Mouse (Mus musculus): ENCODE measurements around the gene Chrna4. TPM values are rescaled to one million over a fixed set of nuclear protein-coding genes. Genes with fewer than 3 reads are reported as not detected.

The Chrna4 gene
- polyA plus RNA-seq, 1 experiment: 0.91 TPM

DNA sequence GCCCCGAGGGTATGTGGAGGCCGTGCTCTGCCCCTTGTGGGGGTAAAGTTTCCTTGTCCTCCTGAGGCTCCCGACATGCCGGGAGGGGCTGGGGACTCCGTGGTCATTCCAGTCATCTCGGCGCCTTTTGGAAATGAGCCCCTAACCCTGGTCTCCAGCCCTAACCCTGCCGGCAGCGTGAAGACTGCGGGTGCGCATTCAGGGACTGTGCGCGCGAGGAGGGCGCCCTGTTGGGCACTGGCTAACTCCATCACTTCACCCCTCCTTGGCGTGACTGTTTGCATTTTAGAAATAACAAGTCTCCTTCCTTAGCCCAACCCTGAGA is 4.0 kb downstream of the Chrna4 start:
- TF ChIP-seq CTCF (IDR thresholded peaks at IDR 0.05; ENCODE audit: control insufficient read depth, insufficient read depth, insufficient replicate concordance, low read depth, low read length): no peak
- no peak for TF ChIP-seq POLR2A (IDR thresholded peaks at IDR 0.05; ENCODE audit: control insufficient read depth, low read depth, low read length)
- Histone ChIP-seq H3K27me3 (ENCODE audit: control insufficient read depth, insufficient read depth, low read length) (no peaks in the 10 kb centered on the region; the same call in 1 of the 2 replicates), H3K27ac (ENCODE audit: control insufficient read depth, insufficient read depth, low read depth, low read length) (no peak overlapping the region), H3K36me3 (ENCODE audit: control insufficient read depth, insufficient read depth, low read length) (no peaks in the 10 kb centered on the region), H3K4me3 (ENCODE audit: control insufficient read depth, low read depth, low read length) (peak overlapping the region; percentile 8; the same call in 1 of the 2 replicates), H3K4me1 (ENCODE audit: control insufficient read depth, insufficient read depth, low read length) (peaks cover 10% of the 10 kb centered on the region; the same call in 1 of the 2 replicates)

DNA sequence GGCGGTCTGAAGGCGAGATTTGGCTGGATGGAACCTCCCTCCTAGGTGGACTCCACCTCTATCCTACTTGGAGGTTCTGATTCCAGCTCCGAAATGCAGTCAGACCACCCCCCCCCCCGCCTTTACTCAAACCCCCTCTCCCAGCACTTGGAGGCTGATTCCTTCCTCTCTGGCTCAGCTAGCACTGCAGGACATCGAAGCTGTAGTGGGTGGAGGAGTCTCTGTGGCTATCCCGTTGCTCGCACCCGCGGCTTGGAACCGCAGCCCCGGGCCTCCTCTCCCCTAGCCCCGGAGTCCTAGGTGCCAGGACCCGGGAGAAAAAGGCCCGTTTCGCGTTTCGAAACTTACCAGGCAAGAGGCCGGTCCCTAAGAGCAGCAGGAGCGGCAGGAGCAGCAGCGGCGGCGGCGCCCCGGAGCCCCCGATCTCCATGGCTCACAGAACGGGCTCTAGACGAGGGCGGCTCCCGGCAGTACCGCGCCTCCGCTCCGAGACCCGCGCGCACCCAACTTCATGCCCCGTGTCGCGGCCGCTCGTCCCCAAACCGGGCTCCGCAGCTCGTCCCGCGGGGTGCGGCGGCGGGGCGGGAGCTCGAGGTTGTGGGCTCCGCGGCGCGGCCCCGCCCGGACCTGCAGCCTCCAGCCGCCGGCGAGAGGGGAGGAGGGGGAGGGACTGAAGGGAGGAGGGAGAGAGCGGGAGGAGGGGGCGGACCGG is 4.5 kb downstream of the Chrna4 start:
- Histone ChIP-seq H3K27me3 (ENCODE audit: control insufficient read depth, insufficient read depth, low read length) (no peaks in the 10 kb centered on the region; the same call in 1 of the 2 replicates), H3K4me3 (ENCODE audit: control insufficient read depth, low read depth, low read length) (peak overlapping the region; percentile 25), H3K27ac (ENCODE audit: control insufficient read depth, insufficient read depth, low read depth, low read length) (no peak overlapping the region), H3K36me3 (ENCODE audit: control insufficient read depth, insufficient read depth, low read length) (no peaks in the 10 kb centered on the region), H3K4me1 (ENCODE audit: control insufficient read depth, insufficient read depth, low read length) (peaks cover 10% of the 10 kb centered on the region; the same call in 1 of the 2 replicates)
- TF ChIP-seq POLR2A (IDR thresholded peaks at IDR 0.05; ENCODE audit: control insufficient read depth, low read depth, low read length): no peak
- no peak for TF ChIP-seq CTCF (IDR thresholded peaks at IDR 0.05; ENCODE audit: control insufficient read depth, insufficient read depth, insufficient replicate concordance, low read depth, low read length)

DNA sequence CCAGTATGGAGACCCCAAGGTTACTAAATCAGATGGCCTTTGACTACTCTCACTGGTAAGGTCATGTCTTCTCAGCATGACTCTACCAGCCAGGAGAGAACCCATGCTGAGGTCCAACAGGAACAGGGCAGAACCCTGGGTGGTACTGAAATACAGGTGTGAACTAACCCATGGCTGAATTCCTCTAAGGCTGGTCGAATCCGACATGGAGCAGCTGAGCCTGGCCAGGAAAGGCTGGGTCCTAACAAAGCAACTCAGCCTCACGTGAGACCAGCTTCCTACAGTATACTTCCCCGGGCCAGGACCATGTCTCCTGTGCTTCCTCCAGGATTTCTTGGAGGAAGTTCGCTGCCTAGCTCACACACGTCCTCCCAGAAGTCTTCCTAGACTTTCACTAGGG is 6.8 kb downstream of the Chrna4 start:
- TF ChIP-seq CTCF (IDR thresholded peaks at IDR 0.05; ENCODE audit: control insufficient read depth, insufficient read depth, insufficient replicate concordance, low read depth, low read length): no peak
- Histone ChIP-seq H3K27me3 (ENCODE audit: control insufficient read depth, insufficient read depth, low read length) (no peaks in the 10 kb centered on the region; the same call in 1 of the 2 replicates), H3K4me1 (ENCODE audit: control insufficient read depth, insufficient read depth, low read length) (peaks cover 10% of the 10 kb centered on the region; the same call in 1 of the 2 replicates), H3K36me3 (ENCODE audit: control insufficient read depth, insufficient read depth, low read length) (no peaks in the 10 kb centered on the region), H3K27ac (ENCODE audit: control insufficient read depth, insufficient read depth, low read depth, low read length) (no peak overlapping the region), H3K4me3 (ENCODE audit: control insufficient read depth, low read depth, low read length) (no peak overlapping the region)

DNA sequence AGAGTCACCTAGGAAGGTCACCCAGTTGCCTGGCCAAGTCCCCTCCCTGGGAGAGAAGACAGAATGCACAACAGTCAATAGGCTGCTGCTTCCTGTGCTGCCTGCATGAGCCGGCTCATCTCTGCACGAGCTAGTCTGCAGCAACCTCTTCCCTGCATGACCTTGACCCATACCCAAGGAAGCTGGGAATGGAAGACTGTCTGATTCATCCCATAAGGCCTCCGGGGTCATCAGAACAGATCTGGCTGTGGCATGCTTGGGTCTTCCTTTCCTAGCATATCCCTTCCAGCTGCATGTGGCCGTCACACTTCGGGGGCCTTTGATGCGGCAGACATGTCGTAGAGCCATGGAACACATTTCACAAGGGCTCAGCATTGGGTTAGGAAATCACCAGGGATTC is 8.2 kb downstream of the Chrna4 start:
- H3K27ac ChIP-seq (ENCODE audit: control insufficient read depth, insufficient read depth, low read depth, low read length): no peak overlapping the region
- no peaks in the 10 kb centered on the region for H3K36me3 ChIP-seq (ENCODE audit: control insufficient read depth, insufficient read depth, low read length)
- H3K27me3 ChIP-seq (ENCODE audit: control insufficient read depth, insufficient read depth, low read length): no peaks in the 10 kb centered on the region; the same call in 1 of the 2 replicates
- H3K4me3 ChIP-seq (ENCODE audit: control insufficient read depth, low read depth, low read length): no peak overlapping the region
- peaks cover 10% of the 10 kb centered on the region; the same call in 1 of the 2 replicates for H3K4me1 ChIP-seq (ENCODE audit: control insufficient read depth, insufficient read depth, low read length)
- no peak for TF ChIP-seq POLR2A (IDR thresholded peaks at IDR 0.05; ENCODE audit: control insufficient read depth, low read depth, low read length)
- TF ChIP-seq CTCF (IDR thresholded peaks at IDR 0.05; ENCODE audit: control insufficient read depth, insufficient read depth, insufficient replicate concordance, low read depth, low read length): no peak

DNA sequence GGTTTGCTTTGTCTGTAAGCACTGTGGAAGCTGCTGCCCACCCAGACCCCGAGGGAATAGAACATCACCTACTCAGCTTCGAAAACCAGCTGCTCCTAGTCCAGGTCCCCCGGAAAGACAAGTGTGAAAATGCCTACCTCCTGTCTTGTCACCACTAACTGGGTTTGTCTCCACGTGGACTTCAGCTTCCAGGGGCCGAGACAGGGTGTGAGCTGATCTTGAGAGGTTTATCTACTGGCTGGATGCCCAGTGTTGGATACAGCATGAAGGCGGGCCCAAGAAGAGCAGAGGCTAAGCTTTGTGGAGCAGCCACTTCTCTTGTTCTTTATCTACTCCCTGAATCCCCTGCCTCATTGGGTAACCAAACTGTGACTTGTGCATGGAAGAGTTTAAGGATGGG is 10.0 kb downstream of the Chrna4 start:
- TF ChIP-seq CTCF (IDR thresholded peaks at IDR 0.05; ENCODE audit: control insufficient read depth, insufficient read depth, insufficient replicate concordance, low read depth, low read length) (no peak), POLR2A (IDR thresholded peaks at IDR 0.05; ENCODE audit: control insufficient read depth, low read depth, low read length) (no peak)
- H3K4me1 ChIP-seq (ENCODE audit: control insufficient read depth, insufficient read depth, low read length): no peaks in the 10 kb centered on the region
- H3K27ac ChIP-seq (ENCODE audit: control insufficient read depth, insufficient read depth, low read depth, low read length): no peak overlapping the region
- no peaks in the 10 kb centered on the region for H3K36me3 ChIP-seq (ENCODE audit: control insufficient read depth, insufficient read depth, low read length)
- no peaks in the 10 kb centered on the region for H3K27me3 ChIP-seq (ENCODE audit: control insufficient read depth, insufficient read depth, low read length)
- no peak overlapping the region for H3K4me3 ChIP-seq (ENCODE audit: control insufficient read depth, low read depth, low read length)

DNA sequence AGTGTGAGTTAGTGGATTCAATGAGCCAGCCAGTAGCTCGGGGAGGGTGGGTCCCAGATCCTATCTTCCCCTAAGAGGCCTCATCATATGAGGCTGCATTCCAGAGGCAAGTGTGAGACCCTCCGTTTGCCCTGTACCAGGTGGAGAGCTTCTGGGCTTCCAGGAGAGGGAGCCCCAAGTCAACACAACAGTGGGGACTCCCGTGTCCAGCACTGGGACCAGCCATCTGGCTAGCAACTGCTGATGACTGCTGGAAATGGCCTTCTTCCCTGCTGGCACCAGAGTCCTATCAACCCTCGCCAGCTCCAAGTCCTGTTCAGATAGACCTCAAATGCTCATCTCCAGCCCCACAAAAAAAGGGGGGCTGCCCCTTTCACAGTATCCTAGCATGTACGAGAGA is 10.9 kb downstream of the Chrna4 start:
- Histone ChIP-seq H3K4me3 (ENCODE audit: control insufficient read depth, low read depth, low read length) (no peak overlapping the region), H3K4me1 (ENCODE audit: control insufficient read depth, insufficient read depth, low read length) (no peaks in the 10 kb centered on the region), H3K27ac (ENCODE audit: control insufficient read depth, insufficient read depth, low read depth, low read length) (no peak overlapping the region), H3K27me3 (ENCODE audit: control insufficient read depth, insufficient read depth, low read length) (no peaks in the 10 kb centered on the region), H3K36me3 (ENCODE audit: control insufficient read depth, insufficient read depth, low read length) (no peaks in the 10 kb centered on the region)
- TF ChIP-seq CTCF (IDR thresholded peaks at IDR 0.05; ENCODE audit: control insufficient read depth, insufficient read depth, insufficient replicate concordance, low read depth, low read length) (no peak), POLR2A (IDR thresholded peaks at IDR 0.05; ENCODE audit: control insufficient read depth, low read depth, low read length) (no peak)

DNA sequence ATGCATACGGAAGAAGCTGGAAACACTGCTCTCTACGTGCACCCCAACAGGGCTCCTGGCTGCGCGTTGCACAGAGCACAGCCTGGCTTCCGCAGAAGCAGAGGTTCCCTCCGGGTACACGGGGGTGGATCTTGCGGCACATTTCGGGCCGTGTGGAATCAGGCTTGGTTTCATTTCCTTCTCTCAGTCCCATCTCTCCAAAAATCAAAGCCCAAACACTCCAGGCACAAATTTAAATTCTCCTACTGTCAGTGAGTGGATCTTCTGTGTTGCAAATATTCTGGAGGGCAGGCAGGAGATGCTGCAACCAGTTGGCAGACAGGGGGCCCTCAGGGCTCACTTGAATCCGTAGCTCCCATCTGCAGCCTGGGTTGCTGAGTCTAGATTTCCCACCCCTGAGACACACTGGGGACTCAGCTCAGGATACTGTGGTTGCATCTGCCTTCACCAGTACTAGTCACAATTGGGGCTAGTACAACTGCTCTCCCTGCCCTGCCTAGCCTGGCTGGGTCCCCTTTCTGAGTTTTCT is 11.9 kb downstream of the Chrna4 start:
- Histone ChIP-seq H3K36me3 (ENCODE audit: control insufficient read depth, insufficient read depth, low read length) (no peaks in the 10 kb centered on the region), H3K4me3 (ENCODE audit: control insufficient read depth, low read depth, low read length) (no peak overlapping the region), H3K27ac (ENCODE audit: control insufficient read depth, insufficient read depth, low read depth, low read length) (no peak overlapping the region), H3K4me1 (ENCODE audit: control insufficient read depth, insufficient read depth, low read length) (no peaks in the 10 kb centered on the region), H3K27me3 (ENCODE audit: control insufficient read depth, insufficient read depth, low read length) (no peaks in the 10 kb centered on the region)
- no peak for TF ChIP-seq CTCF (IDR thresholded peaks at IDR 0.05; ENCODE audit: control insufficient read depth, insufficient read depth, insufficient replicate concordance, low read depth, low read length)
- TF ChIP-seq POLR2A (IDR thresholded peaks at IDR 0.05; ENCODE audit: control insufficient read depth, low read depth, low read length): no peak

All from testis, adult 2 months (tissue).